Mouse (Mus musculus) neutrophil, adult 83 days (primary cell): ENCODE data around the gene Amy2a3. TPM values are rescaled to one million over a fixed set of nuclear protein-coding genes. Genes with fewer than 3 reads are reported as not detected.

Experiments used
- total RNA-seq, 2 experiments: library from RNA; stranded (reverse); gene quantifications; one replicate each; pipeline ENCODE4 v1.2.4; 2023

Amy2a3 gene
- not detected for total RNA-seq

GRCm38 (mm10) chr3:113323952-113324351 is at the start of gene Amy2a3:
Gene Amy2a3 (minus strand): TSS chr3:113324052.

GRCm38 (mm10) chr3:113356558-113356957 is 32.7 kb upstream of the Amy2a3 start, which contains the start of gene Amy2a2:
Gene Amy2a2 (minus strand): TSS chr3:113356658.

GRCm38 (mm10) chr3:113291349-113291748 is 32.5 kb downstream of the Amy2a3 start, which contains the start of gene Amy2a4:
Gene Amy2a4 (minus strand): TSS chr3:113291449.

Other genes with a start within 250 kb of the Amy2a3 start
- not detected for gene Amy2a5, start 65.2 kb downstream of the Amy2a3 start, total RNA-seq
- not detected for gene Amy2a4, start 32.6 kb downstream of the Amy2a3 start, total RNA-seq
- gene Amy2a2, start 32.6 kb upstream of the Amy2a3 start, total RNA-seq = not detected
- gene Amy2a1, start 208.4 kb upstream of the Amy2a3 start, total RNA-seq = not detected